Mouse (Mus musculus) brain, embryonic 14.5 days (tissue): ENCODE results near the gene Fastkd3. TPM values are rescaled to one million over a fixed set of nuclear protein-coding genes. Genes with fewer than 3 reads are reported as not detected.

ENCODE experiments used
- DNase-seq: peaks from one replicate; pipeline ENCODE4 v3.0.0-alpha.2; 2011; ENCODE audit warnings: low read depth
- CTCF ChIP-seq: fragments of 200-500 bp; IDR thresholded peaks from 2 replicates; pipeline ENCODE4 v1.5.1; 2012; ENCODE audit warnings: inconsistent platforms, mild to moderate bottlenecking, moderate library complexity, borderline replicate concordance; ENCODE audit not compliant: insufficient read depth, insufficient read length; ENCODE audit errors: extremely low read depth
- POLR2A ChIP-seq: fragments of 200-500 bp; IDR thresholded peaks from 2 replicates; pipeline ENCODE4 v1.6.1; 2012; ENCODE audit warnings: mild to moderate bottlenecking, inconsistent platforms, borderline replicate concordance; ENCODE audit not compliant: poor library complexity, insufficient read depth, insufficient read length, severe bottlenecking; ENCODE audit errors: extremely low read depth
- polyA plus RNA-seq: library from polyadenylated mRNA; depleted of rRNA; stranded (reverse); fragments of >200 nt; gene quantifications from 2 replicates; pipeline ENCODE4 v1.2.3, GENCODE M21; 2012; rRNA removed

The Fastkd3 gene
- polyA plus RNA-seq, result 24.1 and 28.2 TPM in 2 replicates

DNA sequence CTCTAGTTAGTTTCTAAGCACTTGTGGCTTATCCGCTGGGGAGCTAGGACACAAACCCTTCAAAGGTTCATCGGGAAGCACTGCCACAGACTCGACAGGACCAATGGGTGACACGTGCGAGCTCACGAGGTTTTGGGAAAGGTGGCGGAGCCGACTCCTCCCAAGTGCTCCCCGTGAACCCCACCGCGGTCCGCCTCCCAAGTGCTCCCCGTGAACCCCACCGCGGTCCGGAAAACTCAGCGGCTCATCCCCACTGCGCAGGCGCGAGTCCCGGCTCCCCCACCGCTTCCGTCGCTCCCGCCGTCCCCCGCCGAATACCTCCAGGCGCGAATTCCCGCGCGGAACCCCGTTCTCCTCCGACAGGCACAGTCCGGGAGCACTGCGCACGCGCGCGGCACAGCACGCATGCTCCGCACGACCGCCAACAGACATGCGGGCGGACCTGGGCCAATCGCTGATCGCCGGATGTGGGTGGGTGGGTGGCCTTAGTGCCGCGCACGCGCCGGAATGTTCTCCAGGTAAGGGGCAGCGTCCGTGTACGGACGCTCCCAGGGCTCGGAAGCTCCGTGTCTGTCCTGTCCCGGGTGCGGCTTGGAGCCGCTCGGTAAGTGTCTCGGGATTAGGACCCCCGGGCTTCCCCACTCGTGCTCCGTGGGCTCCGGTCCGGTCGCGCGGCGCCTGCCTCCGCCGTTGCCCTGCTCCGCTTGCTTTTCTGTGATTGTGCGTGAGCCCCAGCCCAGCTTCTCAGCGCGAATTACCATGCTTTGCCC lies at the start of gene Fastkd3, which contains the start of gene Mtrr:
Gene Fastkd3, plus strand, starts transcription at position 488 of the 770 bp plus-strand sequence.
Gene Mtrr, minus strand, starts transcription at position 403 of the 770 bp plus-strand sequence.
- TF ChIP-seq CTCF (no peak), POLR2A (peak; percentile 73; the same call in 1 of the 2 replicates)
- peak; percentile 99 for DNase-seq

DNA sequence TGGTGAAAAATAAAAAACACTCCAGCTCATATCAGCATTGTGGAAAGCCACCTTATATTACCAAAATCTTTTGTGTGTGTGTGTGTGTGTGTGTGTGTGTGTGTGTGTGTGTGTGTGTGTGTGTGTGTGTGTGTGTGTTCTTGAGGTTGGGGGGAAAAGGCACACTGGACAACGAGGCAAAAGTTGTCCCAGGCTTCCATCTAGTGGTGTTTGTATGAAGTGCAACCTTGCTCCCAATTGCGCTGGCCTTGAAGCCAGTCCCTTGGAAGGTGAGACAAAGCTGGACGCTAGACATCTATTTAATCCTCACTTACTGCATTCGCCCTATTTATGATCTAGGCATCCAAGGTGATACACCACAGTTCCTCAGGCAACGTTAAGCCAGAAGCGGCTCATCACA lies 28.6 kb upstream of the Fastkd3 start:
- peak; percentile 54; the same call in 1 of the 2 replicates for TF ChIP-seq CTCF
- DNase-seq, result peak; percentile 28

DNA sequence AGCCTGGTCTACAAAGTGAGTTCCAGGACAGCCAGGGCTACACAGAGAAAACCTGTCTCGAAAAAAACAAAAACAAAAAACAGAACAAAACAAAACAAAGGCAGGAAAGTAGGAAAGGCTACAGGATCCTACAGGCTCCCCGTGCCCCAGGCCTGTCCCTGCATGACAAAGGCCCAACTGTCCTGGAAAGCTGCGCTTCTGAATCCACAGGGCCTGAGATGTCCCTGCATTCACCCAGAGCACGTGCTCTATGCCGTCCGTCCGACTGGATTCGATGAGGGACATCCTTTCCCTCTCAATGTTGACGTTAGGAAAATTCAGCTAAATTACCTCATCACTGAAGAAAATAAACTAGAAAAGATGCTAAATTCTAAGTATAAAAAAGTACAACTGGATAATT lies 13.9 kb upstream of the Fastkd3 start:
- DNase-seq, result no peak
- no peak for TF ChIP-seq CTCF
- no peak for TF ChIP-seq POLR2A

DNA sequence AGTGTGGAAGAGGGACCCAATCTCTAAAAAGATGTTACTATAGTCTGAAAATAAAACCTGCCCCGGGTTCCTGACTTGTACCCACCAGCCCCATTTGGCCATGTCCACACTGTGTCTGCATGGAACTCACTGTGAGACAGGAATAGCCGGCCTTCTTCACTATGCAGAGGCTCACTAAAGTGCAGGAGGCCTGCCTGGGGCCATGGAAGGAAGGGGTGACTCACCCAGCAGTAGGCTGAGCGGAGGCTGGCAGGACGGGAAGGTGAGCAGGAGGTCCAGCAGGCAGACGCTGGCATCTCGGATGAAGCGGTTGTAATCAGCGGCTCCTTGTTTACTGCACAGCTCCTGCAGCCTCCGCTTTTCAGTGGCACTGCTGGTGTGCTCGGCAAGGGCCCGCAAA lies 13.5 kb upstream of the Fastkd3 start:
- no peak for DNase-seq
- TF ChIP-seq CTCF (no peak), POLR2A (no peak)

DNA sequence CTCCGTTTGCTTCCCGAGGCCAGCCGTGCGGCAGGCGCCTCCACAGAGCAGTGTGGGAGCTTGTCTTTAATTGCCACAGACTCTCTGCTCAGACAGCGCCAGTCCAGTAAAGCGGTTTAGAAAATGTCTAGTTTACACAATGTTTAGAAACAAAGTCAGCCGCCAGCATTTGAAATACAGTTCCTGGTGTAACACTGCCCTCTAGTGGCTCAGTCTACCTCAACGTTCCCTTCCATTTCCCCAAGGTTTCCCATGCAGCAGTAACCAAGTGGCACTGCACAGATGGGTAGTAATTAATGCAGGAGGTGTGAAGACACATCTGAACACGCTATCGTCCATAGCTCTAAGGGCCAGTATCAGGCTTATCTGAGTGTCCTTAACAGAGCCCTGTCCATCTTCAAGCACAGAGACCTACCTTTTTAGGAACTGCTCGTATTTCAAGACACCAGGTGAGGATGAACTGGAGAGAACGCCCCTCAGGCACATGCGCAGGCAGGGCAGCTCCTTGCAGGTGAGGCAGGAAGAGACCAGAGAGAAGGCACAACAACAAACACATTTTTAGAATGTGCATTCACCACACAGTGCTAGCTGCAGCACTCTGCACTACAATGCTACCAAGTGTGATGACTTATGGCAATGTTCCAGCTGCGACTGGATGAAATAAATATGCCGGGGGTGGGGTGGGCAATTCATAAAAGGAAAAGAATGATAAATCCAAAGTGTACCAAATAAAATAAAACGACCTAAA lies 12.3 kb upstream of the Fastkd3 start:
- peak; percentile 82 for DNase-seq
- TF ChIP-seq POLR2A (no peak), CTCF (peak; percentile 82)

DNA sequence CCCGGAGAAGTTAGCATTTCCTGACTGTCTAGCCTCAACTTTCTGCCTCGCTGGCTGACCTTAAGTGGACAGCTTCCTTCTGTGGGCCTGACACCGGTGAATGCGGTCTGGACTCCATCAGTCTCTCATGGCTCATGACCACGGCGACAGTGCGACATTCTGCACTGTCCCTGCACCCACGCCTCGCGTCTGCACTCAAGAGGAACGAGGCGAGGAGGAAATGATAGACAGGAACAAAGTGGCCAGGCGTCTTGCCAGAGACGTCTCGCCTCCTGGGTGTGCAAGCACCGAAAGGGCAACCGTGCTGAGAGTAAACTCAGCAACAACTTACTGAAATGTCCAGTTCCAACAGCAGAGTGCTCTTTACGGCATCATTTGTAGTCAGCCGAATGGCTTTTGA lies 9.8 kb upstream of the Fastkd3 start:
- DNase-seq, result no peak
- TF ChIP-seq CTCF (no peak), POLR2A (no peak)

DNA sequence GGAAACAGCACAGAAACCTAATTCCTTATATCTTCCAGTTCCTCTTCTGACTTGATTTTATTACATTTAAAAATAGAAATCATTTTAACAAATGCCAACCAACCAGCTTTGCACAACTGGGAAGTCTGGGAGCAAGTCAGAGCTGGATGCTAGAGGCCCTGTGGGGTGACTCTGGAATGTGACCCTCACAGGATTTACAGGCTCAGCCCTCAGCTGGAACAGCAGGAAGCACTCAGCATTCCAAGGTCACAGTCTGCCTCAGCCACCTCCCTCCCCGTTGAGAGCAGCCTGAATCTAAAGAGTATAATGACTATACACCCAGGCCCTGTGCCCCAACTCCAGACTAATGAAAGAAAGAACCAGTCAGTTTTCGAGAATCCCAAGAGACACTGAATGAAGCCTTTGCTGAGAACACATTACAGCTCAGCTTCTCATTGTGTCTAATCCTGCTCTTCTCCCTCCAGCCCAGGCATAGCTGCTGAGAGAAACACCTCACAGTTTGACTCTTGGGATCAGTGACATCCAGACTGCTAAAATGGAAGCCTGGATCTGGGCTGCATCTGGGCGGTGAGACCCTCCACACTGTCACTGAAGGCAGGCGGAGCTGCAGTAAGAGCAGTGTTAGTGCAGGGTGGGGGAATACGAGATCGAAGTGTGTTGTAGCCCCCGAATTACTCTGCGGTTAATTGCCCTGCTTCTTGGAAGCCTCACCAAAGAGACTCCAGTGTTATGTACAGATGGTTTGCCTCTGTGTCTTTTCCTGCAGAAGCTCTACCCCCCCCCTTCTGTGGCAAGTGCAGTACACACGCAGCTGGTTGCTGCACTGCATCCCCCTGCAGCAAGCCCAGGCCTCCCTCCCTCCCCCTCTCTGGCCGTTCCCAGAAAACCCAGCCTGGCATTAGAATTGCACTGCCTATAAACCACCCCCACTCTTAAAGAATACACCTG lies 8.8 kb upstream of the Fastkd3 start:
- TF ChIP-seq CTCF, result no peak
- no peak for TF ChIP-seq POLR2A

DNA sequence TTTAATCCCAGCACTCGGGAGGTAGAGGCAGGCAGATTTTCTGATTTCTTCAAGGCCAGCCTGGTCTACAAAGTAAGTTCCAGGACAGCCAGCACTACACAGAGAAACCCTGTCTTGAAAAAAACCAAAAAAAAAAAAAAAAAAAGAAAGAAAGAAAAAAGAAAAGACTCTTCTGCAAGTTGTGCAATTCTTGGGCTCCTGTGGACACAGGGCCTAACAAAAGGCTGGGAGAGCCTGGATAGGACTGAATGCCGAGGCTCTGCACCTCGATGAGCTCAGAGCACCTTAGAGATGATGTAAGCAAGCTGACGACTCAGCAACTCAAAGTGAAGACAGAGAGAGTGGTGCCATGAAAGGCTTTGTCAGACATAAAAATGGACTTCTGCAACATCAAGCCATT lies 7.6 kb upstream of the Fastkd3 start:
- no peak for DNase-seq
- TF ChIP-seq POLR2A, result no peak
- TF ChIP-seq CTCF, result no peak

More for the DNA sequence above, 8.8 kb upstream of the Fastkd3 start:
- DNase-seq, result no peak

DNA sequence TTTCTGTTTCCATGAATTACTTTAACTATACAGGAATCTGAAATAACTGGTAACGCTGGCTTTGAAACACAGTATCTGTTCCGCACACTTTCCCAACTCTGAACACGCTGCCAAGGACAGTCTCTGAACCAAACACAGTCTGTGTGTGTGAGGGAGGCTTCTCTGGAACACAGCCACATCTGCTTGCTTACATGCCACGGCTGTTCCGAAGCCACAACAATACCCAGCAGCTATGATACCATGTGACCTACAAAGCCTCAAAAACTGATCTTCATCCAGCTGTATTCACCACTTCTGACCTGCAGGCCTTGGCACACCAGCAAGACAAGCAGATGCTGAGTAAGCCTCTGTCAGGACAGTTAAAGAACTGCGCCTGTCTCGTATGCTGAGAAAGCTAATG lies 4.1 kb upstream of the Fastkd3 start:
- DNase-seq, result no peak
- TF ChIP-seq CTCF (no peak), POLR2A (no peak)

DNA sequence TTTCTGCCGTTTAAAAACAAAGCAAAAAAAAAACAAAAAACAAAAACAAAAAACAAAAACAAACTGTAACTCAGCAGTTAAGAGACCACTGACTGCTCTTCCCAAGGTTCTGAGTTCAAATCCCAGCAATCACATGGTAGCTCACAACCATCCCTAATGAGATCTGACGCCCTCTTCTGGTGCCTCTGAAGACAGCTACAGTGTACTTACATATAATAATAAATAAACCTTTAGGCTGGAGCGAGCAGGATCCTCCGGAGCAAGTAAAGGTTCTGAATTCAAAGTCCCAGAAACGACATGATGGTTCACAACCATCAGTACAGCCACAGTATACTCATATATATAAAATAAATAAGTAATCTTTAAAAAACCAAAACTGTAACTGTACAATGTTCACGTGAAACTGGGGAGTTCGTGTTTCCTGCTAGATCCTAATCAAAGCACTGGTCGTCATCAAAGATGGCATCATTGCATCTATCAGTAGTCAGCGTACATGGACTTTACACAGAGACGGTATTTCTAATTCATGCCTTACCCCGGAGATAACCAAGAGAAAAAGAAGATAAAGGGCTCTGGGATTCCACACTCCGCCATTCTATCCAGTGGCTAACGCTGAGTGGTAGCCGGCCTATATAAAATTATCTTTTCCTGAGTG lies 821 bp upstream of the Fastkd3 start:
- TF ChIP-seq CTCF (no peak), POLR2A (no peak)
- DNase-seq, result no peak

DNA sequence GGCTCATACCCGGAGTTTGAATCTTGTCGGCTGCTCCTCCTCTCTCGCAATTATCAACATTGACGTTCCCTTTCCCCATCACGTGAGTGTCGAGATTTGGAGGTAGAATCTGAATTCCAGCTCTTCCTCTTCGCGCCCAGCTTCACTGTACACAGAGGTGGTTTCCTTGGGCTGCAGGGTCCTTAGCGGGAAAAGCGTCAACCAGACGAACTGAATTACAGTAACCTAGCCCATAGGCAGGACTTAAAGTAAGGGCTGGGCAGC lies 415 bp downstream of the Fastkd3 start:
- DNase-seq, result no peak
- TF ChIP-seq POLR2A (no peak), CTCF (no peak)

DNA sequence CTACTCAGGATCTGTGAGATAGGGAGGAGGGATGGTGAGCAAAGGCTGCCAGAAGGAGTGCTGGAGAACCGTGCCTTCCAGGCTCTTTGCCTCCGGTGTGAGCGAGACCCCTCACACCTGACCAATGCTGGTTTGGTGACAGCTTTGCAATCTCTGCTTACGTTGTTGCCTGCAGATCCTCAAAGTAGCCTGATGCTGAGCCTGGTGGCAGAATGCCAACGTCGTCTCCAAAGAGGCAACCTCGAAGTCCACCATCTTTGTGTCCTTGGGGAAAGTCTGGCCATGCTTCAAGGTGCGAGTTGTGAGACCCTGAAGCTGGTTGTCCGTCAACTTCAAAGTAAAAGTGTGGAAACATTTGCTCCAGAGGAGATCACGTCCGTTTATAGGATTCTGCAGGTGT lies 1.9 kb downstream of the Fastkd3 start:
- DNase-seq, result no peak

More for the DNA sequence above, 1.9 kb downstream of the Fastkd3 start:
- TF ChIP-seq POLR2A (no peak), CTCF (no peak)
